Mouse (Mus musculus) layer of hippocampus, adult 11-12 months (tissue): ENCODE measurements around the gene Bpi.

Source experiments
- DNase-seq: peaks from one replicate; pipeline ENCODE4 v3.0.0; 2022; ENCODE audit warnings: low spot score

The Bpi gene

GRCm38 (mm10) chr2:158258005-158258418 lies at the start of gene Bpi:
Gene Bpi, plus strand, starts transcription at chr2:158258094.
- DNase-seq: no peak

GRCm38 (mm10) chr2:158209776-158210175 lies 48.1 kb upstream of the Bpi start:
- DNase-seq: no peak

GRCm38 (mm10) chr2:158210503-158210902 lies 47.4 kb upstream of the Bpi start:
- DNase-seq: peak; percentile 46

GRCm38 (mm10) chr2:158210958-158211357 lies 46.9 kb upstream of the Bpi start:
- no peak for DNase-seq

GRCm38 (mm10) chr2:158211764-158212471 lies 46.0 kb upstream of the Bpi start:
- no peak for DNase-seq

- DNase-seq: no peak
Observed at GRCm38 (mm10) chr2:158215283-158216117, 42.4 kb upstream of the Bpi start.

- DNase-seq: no peak
Observed at GRCm38 (mm10) chr2:158216510-158216909, 41.4 kb upstream of the Bpi start.

- no peak for DNase-seq
Observed at GRCm38 (mm10) chr2:158219562-158219961, 38.3 kb upstream of the Bpi start.

- no peak for DNase-seq
Observed at GRCm38 (mm10) chr2:158221446-158222084, 36.3 kb upstream of the Bpi start.

GRCm38 (mm10) chr2:158222664-158223063 lies 35.2 kb upstream of the Bpi start:
- no peak for DNase-seq

GRCm38 (mm10) chr2:158223497-158223896 lies 34.4 kb upstream of the Bpi start:
- DNase-seq: no peak

GRCm38 (mm10) chr2:158225301-158225700 lies 32.6 kb upstream of the Bpi start:
- DNase-seq: no peak

- peak; percentile 15 for DNase-seq
Observed at GRCm38 (mm10) chr2:158228670-158229502, 29.0 kb upstream of the Bpi start, which contains the start of gene D630003M21Rik. Gene D630003M21Rik, minus strand, starts transcription at chr2:158229222.

GRCm38 (mm10) chr2:158229503-158229892 lies 28.4 kb upstream of the Bpi start:
- no peak for DNase-seq

- no peak for DNase-seq
Observed at GRCm38 (mm10) chr2:158230617-158231016, 27.3 kb upstream of the Bpi start.

- no peak for DNase-seq
Observed at GRCm38 (mm10) chr2:158231071-158231470, 26.8 kb upstream of the Bpi start.

GRCm38 (mm10) chr2:158232414-158232813 lies 25.5 kb upstream of the Bpi start:
- DNase-seq: no peak

GRCm38 (mm10) chr2:158233106-158233505 lies 24.8 kb upstream of the Bpi start:
- DNase-seq: no peak

- no peak for DNase-seq
Observed at GRCm38 (mm10) chr2:158236698-158237097, 21.2 kb upstream of the Bpi start.

GRCm38 (mm10) chr2:158238101-158238500 lies 19.8 kb upstream of the Bpi start:
- no peak for DNase-seq

GRCm38 (mm10) chr2:158241126-158241738 lies 16.7 kb upstream of the Bpi start:
- no peak for DNase-seq
